Mouse (Mus musculus): ENCODE data around the gene Sptan1.
A peak's percentile ranks its signal among the peaks of the same experiment; 100 is the strongest.

Gene Sptan1

GRCm38 (mm10) chr2:29965250-29965843 lies at the start of gene Sptan1:
Gene Sptan1 (plus strand): TSS chr2:29965560.
- peak; percentile 80 for DNase-seq (ENCODE audit: low spot score)

- DNase-seq (ENCODE audit: low spot score): no peak
Measured at GRCm38 (mm10) chr2:29917621-29918020, 47.7 kb upstream of the Sptan1 start.

DNA sequence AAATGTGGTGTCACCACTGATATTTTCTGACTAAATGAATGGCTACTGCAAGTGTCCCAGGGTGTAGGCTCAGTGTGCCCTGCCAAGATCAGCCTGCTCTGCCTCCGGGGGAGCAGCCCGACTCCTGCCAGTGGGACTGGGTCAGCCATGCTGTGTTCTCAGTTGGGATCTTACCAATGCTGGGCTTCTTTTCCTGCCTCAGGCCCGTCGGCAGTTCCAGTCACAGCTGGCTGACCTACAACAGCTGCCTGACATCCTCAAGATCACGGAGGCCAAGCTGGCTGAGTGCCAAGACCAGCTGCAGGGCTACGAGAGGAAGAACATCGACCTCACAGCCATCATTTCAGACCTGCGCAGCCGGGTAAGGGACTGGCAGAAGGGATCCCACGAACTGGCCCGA lies 43.3 kb upstream of the Sptan1 start:
- no peak for DNase-seq (ENCODE audit: low spot score)

- DNase-seq (ENCODE audit: low spot score): no peak
Measured at GRCm38 (mm10) chr2:29926542-29926941, 38.8 kb upstream of the Sptan1 start.

DNA sequence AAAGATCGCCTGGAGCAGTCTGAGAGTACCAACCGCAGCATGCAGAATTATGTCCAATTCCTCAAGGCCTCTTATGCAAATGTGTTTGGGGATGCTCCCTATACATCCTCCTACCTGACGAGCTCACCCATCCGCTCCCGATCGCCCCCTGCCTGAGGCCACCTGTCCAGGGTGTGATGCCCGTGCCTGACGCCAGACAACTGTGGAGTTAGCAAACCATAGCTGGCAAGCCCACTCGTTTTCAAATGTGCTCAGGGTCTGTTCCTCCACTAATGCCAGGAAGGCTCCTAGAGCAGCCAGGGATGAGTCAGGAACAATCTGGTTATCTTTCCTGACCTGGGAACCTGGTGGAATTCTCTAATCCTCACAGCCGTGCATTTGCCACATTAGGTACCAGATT lies 34.9 kb upstream of the Sptan1 start:
- DNase-seq (ENCODE audit: low spot score): peak; percentile 18

DNA sequence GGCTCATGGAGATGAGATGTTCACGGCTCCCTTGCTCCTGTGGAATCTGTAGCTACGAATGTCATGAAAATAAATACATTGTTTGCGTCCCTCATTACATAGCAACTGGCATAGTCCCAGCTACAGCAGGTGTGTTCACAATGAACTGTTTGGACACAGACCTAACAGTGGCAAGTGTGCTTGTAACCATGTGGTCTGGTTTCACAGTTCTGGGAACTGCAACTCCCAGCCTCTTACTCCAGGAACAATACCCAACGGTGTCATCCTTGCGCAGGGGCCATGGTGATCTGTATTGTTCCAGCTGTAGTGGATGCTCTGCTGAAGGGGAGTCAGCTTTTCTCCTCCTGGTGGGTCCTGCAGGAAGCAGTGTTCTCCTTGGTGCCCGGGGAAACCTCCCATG lies 34.2 kb upstream of the Sptan1 start:
- DNase-seq (ENCODE audit: low spot score): no peak

DNA sequence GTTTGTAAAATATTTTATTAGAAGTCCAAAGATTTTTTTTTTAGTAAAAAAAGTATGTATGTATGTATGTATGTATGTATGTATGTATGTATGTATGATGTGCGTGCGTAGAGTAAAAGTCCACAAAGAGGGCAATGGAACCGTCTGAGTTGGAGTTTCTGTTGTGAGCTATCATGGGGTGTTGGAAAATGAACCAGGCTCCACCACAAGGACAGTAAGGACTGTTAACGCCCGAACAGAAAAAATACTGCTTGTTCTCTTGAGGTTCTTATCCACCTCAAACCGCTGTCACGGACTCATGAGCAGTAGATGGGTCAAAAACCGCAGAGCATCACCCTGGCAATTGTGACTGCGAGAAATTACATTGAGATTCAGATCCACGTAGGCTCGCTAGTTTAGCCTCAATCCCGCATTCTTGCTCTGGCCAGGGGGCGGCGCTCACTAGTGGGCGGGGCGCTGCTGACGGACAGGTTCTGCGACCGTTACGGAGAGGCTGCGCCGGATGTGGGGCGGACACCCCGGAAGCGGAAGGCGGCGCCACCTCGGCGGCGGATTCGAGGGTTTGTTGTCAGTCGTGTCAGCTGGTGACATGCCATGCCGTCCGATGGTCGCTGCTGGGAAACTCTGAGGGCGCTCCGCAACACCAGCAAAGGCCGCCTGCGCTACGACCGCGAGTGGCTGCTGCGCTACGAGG lies 30.3 kb upstream of the Sptan1 start, which contains the start of gene Gle1:
TSS of gene Gle1 (plus strand) at position 521 of the 694 bp plus-strand sequence.
- peak; percentile 88 for DNase-seq (ENCODE audit: low spot score)

GRCm38 (mm10) chr2:29940073-29940472 lies 25.3 kb upstream of the Sptan1 start:
- no peak for DNase-seq (ENCODE audit: low spot score)

DNA sequence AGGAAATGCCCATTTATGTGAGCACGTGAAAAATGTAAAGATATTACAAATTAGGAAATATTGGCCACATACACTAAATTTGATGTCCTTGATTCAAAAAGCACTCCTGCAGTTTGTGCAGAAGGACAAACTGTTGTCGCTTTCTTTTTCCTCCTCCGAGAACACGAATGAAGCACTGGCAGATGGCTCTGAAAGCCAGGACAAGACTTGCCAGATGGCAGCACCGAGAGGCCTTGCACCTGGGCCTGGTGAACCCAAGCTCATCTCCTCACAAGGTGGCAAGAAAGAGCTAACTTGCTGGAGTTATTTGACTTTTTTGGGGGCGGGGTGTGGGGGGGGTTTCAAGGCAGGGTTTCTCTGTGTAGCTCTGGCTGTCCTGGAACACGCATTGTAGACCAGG lies 24.5 kb upstream of the Sptan1 start:
- no peak for DNase-seq (ENCODE audit: low spot score)

- DNase-seq (ENCODE audit: low spot score): no peak
Measured at GRCm38 (mm10) chr2:29944723-29945122, 20.6 kb upstream of the Sptan1 start.

DNA sequence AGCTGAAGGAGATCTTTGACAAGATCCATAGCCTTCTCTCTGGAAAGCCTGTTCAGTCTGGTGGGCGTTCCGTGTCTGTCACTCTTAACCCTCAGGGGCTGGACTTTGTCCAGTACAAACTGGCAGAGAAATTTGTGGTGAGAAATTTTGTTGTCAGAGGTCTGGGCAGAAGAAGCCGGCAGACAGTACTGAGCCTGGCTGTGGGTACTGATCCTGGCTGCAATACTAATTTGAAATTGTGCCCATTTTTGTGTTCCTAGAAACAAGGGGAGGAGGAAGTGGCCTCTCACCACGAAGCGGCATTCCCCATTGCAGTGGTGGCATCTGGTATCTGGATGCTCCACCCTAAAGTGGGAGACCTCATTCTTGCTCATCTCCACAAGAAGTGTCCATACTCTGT lies 16.5 kb upstream of the Sptan1 start:
- no peak for DNase-seq (ENCODE audit: low spot score)

DNA sequence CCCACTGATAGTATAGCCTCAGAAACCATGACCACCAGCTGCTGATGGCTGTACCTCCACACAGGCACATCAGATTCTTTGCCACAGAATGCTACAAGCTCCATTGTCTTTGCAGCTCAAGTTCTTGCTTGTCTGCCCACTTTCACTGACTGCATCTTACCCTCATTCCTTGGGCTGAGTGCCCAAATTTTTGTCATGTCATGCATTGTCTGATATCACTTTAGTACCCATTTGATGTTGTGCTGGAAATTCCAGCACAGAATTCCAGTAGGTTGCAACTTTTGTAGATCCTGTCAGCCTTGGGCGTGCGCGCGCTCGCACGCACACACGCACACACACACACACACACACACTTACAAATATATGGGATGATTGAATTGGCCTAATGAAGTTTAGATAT lies 4.1 kb upstream of the Sptan1 start:
- no peak for DNase-seq (ENCODE audit: low spot score)

GRCm38 (mm10) chr2:29964354-29965249 lies 758 bp upstream of the Sptan1 start:
- DNase-seq (ENCODE audit: low spot score): no peak

DNA sequence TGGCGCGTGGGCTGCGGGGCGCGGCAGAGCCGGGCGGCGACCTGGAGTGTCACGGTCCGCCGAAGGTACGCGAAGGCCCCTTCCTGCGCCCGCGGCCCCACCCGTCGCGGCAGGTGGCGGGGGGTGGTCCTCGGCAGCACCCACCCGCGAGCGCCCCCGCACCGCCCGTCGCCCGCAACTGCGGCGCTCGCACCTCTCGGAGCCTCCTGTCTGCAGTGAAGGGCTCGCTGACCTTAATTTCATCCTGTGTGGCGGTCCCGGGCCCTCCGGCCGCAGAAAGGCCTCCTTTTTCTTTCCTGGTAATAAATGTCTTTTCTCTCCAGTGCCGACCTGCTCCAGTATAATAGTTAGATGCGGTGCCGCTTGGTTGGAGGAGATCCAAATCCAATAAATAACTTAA lies 546 bp downstream of the Sptan1 start:
- DNase-seq (ENCODE audit: low spot score): no peak

DNA sequence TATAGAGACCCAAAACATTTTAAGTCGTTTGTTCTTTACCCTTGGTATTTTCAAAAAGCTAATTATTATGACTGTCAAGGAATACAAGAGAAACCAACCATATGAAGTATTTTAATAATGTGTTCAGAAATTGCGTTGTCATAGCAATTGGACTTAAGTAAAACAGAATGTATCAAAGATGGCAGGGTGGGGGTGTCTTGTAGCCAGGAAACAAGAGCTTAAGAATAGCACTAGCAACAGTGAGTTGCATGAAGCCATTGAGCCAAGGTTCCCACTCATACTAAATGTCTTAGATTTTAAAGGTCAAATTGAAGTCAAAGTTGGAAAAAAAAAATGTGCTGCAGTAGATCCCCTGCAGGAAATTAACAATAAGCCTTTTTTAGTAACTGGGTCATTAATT lies 1.5 kb downstream of the Sptan1 start:
- no peak for DNase-seq (ENCODE audit: low spot score)

GRCm38 (mm10) chr2:29967768-29968167 lies 2.4 kb downstream of the Sptan1 start:
- no peak for DNase-seq (ENCODE audit: low spot score)

DNA sequence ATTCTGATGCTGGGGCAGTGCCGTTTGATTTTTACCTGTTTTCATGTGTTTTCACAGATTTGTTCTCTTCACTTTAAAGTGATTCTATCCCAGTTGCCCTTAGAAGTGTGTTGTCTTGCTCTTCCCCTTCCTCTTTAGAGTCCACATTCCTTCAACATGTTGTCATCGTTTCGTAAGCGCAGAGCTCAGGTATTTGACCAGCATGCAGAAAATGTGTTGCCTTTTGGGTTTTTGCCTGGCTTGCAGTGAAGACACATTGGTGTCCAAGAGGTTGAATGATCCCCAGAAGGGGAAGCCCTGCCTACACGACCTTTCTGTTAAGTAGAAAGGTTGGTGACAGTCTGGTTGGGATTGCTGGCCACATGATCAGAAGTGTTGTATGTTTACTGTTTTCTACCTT lies 3.3 kb downstream of the Sptan1 start:
- no peak for DNase-seq (ENCODE audit: low spot score)

DNA sequence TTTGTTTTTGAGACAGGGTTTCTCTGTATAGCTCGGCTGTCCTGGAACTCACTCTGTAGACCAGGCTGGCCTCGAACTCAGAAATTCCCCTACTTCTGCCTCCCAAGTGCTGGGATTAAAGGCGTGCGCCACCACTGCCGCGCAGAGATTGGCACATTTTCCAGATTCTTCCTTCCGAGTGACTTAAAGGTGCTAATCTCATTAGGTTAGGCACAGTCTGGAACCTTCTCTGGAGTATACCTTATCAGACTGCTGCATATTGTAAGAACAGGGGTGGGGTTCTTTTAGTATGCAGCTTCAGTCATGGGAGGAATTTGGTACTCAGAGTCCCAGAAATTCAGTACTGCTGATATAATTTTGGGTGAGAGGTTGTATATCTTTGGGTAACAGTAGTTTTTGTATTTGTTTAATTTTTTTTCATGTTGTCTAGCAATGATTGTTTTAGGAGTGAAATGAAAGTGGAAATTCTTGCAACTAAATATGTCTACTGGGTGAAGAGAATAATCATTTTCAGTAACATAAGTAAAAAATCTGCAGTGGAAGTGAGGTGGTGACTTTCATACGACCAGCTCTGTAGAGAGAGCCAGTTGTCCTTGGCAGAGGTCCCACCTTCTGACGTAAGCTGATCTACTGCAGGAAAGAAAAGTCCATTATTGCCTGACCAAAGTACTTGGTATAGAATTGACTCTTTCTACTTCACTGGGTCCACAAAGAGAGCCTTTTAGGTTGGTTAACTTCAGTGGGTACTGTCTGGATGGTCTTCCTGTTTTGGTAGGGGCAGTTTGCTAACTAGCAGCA lies 6.7 kb downstream of the Sptan1 start:
- no peak for DNase-seq (ENCODE audit: low spot score)

DNA sequence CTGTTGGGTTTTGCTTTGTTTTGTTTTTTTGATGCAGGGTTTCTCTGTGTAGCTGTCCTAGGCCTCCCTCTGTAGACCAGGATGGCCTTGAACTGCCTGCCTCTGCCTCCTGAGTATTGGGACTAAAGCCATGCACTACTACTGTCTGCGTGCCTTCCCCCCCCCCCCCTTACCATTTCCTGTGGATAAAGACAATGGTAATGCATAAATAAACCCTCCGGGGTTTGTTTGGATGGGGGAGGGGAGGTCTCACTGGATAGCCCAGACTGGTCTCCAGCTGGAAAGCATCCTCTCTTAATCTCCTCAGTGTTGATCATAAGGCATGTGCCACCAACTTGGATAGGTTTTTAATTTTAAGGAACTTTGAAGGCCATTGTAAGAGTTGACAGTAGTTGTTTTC lies 8.2 kb downstream of the Sptan1 start:
- DNase-seq (ENCODE audit: low spot score): no peak

DNA sequence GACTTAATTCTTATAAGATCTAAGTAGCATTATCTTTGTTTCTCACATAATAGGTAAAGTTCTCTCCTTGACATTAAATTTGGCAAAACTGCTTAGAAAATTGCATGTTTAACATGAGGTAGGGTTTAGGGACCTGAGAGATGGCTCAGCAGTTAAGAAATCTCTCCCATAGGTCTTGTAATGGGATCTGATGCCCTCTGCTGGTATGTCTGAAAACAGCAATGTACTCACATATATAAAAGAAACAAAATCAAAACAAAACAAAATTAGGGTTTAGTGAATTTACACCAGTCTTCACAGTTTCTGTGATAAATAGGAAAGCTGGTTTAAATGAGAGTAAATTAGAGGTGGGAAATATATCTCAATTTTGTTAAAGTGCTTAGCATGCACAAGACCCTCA lies 11.9 kb downstream of the Sptan1 start:
- DNase-seq (ENCODE audit: low spot score): peak; percentile 65

DNA sequence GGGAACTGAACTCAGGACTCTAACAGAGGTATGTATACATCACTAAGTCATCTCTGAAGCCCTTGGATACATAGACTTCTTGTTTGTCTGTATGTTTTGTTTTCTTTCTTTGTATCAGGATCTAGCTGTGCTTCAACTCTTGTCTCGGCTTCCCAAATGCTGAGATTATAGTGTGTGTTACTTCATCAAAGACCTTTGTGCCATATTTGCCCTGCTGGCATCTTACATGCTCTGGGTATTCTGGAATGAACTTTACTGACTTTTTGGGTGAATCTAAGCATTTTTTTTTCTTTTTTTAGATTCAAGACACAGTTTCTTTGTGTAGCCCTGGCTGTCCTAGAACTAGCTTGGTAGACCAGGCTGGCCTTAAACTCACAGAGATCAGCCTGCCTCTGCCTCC lies 15.3 kb downstream of the Sptan1 start:
- no peak for DNase-seq (ENCODE audit: low spot score)

GRCm38 (mm10) chr2:29991962-29992361 lies 26.6 kb downstream of the Sptan1 start:
- no peak for DNase-seq (ENCODE audit: low spot score)

Measured in layer of hippocampus, adult 9-10 months (tissue).